Mouse (Mus musculus) hindbrain, embryonic 12.5 days (tissue): Measurements from ENCODE around the gene Elmo1. TPM values are rescaled to one million over a fixed set of nuclear protein-coding genes. Genes with fewer than 3 reads are reported as not detected.
A peak's percentile ranks its signal among the peaks of the same experiment; 100 is the strongest.

Experiments
- ATAC-seq: fragments of 200-750 bp; cut with Nextera tagmentation; 2 replicates; pipeline ENCODE4 v1.8.0; 2017; ENCODE audit warnings: moderate TSS enrichment; ENCODE audit not compliant: low FRiP score
- H3K27ac ChIP-seq: fragments of 300-500 bp; sonication (generic); 2 replicates; pipeline ENCODE4 v1.5.1; 2016; ENCODE audit warnings: mild to moderate bottlenecking
- H3K27me3 ChIP-seq: fragments of 300-500 bp; sonication (generic); 2 replicates; pipeline ENCODE4 v1.6.1; 2016; ENCODE audit warnings: mild to moderate bottlenecking
- H3K36me3 ChIP-seq: fragments of 300-500 bp; sonication (generic); 2 replicates; pipeline ENCODE4 v1.6.1; 2016; ENCODE audit warnings: mild to moderate bottlenecking
- H3K4me1 ChIP-seq: fragments of 300-500 bp; sonication (generic); 2 replicates; pipeline ENCODE4 v1.6.1; 2016
- H3K4me2 ChIP-seq: fragments of 300-500 bp; sonication (generic); replicated peaks from 2 replicates; pipeline ENCODE4 v1.6.1; 2016; ENCODE audit warnings: mild to moderate bottlenecking
- H3K4me3 ChIP-seq: fragments of 300-500 bp; sonication (generic); 2 replicates; pipeline ENCODE4 v1.5.1; 2016; ENCODE audit warnings: mild to moderate bottlenecking
- H3K9ac ChIP-seq: fragments of 300-500 bp; sonication (generic); 2 replicates; pipeline ENCODE4 v1.6.1; 2016; ENCODE audit warnings: mild to moderate bottlenecking, moderate library complexity
- H3K9me3 ChIP-seq: fragments of 300-500 bp; sonication (generic); replicated peaks from 2 replicates; pipeline ENCODE4 v1.6.1; 2016; ENCODE audit warnings: mild to moderate bottlenecking
- WGBS: fragments of 180-500 bp; shearing (Covaris S2); methylation state at CpG from one replicate; pipeline ENCODE4 v1.1.7; 2016; 5-methylcytosine and 5-hydroxymethylcytosine counted together
- polyA plus RNA-seq: library from polyadenylated mRNA; unstranded; fragments of >200 nt; fragmentation: Nextera tagmentation; extraction: Ambion mirVana; gene quantifications from 2 replicates; pipeline ENCODE4 v1.2.1, GENCODE M21; 2016

Gene Elmo1
- polyA plus RNA-seq, 1 experiment from 2014 or later: 28.9 TPM

DNA sequence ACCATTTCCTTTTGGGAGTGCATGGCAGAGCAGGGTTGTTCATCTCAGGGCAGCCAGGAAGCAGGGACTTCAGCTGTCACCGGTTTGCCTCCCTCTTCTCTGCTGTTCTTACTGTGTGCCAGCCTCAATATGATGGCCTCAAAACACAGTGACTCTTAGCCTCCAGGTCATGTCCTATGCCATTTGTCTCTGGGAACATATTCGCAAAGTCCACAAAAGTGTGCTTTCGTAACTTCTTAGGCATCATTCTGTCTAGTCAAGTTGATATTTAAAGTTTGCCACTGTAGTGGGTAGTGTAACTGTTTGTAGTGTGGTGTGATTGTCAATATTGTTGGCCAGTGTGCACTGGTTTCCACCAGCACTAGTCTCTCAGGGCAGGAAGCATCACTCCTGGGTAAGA lies 40.3 kb downstream of the Elmo1 start:
- Histone ChIP-seq H3K36me3 (no peaks in the 10 kb centered on the region), H3K27me3 (no peaks in the 10 kb centered on the region), H3K27ac (no peak overlapping the region), H3K4me3 (no peak overlapping the region), H3K4me1 (peaks cover 10% of the 10 kb centered on the region; the same call in 1 of the 2 replicates), H3K4me2 (no peak overlapping the region), H3K9ac (no peak overlapping the region), H3K9me3 (no peaks in the 10 kb centered on the region)
- WGBS: 86% methylated on average over 3 of the region's 3 CpGs
- no peak for ATAC-seq

GRCm38 (mm10) chr13:20131322-20131997 lies 41.1 kb downstream of the Elmo1 start:
- ATAC-seq: no peak
- Histone ChIP-seq H3K36me3 (no peaks in the 10 kb centered on the region), H3K9ac (no peak overlapping the region), H3K27me3 (no peaks in the 10 kb centered on the region), H3K4me2 (no peak overlapping the region), H3K4me1 (peaks cover 10% of the 10 kb centered on the region; the same call in 1 of the 2 replicates), H3K27ac (no peak overlapping the region), H3K9me3 (no peaks in the 10 kb centered on the region), H3K4me3 (no peak overlapping the region)
- 89% methylated on average over 5 of the region's 5 CpGs for WGBS

DNA sequence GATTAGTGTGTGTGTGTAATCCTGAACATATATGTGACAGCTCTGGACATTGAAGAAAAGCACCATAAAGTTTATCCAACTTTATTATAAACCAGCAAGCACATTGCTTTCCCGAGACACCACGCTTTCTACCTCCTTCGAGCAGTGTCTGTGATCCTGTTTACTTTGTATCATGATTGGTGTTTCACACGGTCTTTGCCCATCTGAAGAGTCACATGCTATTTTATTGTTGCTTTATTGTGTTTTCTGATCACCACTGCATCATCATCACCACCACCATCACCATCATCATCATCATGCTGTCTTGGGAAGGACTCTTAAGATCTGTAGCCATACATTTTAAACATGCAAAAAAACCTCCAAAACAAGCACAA lies 41.6 kb downstream of the Elmo1 start:
- H3K4me3 ChIP-seq: no peak overlapping the region
- H3K4me2 ChIP-seq: no peak overlapping the region
- H3K27me3 ChIP-seq: no peaks in the 10 kb centered on the region
- H3K4me1 ChIP-seq: peaks cover 10% of the 10 kb centered on the region; the same call in 1 of the 2 replicates
- no peaks in the 10 kb centered on the region for H3K36me3 ChIP-seq
- no peaks in the 10 kb centered on the region for H3K9me3 ChIP-seq
- H3K9ac ChIP-seq: no peak overlapping the region
- H3K27ac ChIP-seq: no peak overlapping the region
- WGBS: 89% methylated on average over 4 of the region's 4 CpGs
- ATAC-seq: no peak

- Histone ChIP-seq H3K4me1 (peaks cover 10% of the 10 kb centered on the region; the same call in 1 of the 2 replicates), H3K9me3 (no peaks in the 10 kb centered on the region), H3K4me3 (no peak overlapping the region), H3K36me3 (no peaks in the 10 kb centered on the region), H3K9ac (no peak overlapping the region), H3K4me2 (no peak overlapping the region), H3K27me3 (no peaks in the 10 kb centered on the region), H3K27ac (no peak overlapping the region)
- 39% methylated on average over 6 of the region's 6 CpGs for WGBS
- 0 out of 2 replicates have a peak, but pooled peaks have one; percentile 60 for ATAC-seq
Observed at GRCm38 (mm10) chr13:20133602-20134394, 43.4 kb downstream of the Elmo1 start.

DNA sequence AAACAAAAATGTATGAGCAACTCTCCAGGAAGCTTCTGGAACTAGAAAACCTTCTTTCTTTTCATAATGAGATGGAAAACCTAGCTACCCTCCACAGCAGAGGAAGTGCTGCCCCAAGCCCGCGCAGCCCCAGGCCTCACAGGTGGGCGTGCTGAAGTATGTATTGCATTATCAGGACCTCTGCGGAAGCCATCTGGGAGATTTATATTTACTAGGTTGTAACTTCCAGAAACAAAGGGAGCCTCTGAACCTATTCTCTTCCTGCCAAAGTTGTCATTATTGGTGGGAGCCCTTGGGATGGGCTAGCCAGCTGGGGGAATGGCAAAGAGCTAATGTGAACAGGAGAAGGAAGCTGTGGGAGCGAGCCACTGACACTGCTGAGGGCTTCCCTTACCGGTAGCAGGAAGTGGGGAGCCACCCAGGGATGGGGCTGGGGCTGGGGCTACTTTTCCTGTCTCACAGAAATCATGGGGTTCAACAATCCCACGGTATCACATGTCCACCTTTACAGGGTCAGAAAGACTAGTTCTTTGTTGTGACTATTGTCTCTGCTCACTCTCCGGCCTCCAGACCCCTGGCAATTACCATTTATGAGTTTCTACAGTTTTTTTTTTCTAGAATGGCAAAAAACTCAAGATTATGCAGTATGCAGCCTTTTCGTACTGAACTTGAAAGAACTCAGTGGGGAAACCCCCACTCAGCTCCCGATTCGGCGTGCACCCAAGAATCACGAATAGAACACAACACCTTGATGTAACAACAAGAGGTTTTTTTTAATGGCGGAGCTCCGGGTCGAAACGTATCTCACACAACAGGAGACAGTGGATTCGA lies 44.2 kb downstream of the Elmo1 start:
- H3K36me3 ChIP-seq: no peaks in the 10 kb centered on the region
- 83% methylated on average over 18 of the region's 18 CpGs for WGBS
- H3K4me3 ChIP-seq: no peak overlapping the region
- no peak overlapping the region for H3K27ac ChIP-seq
- no peak overlapping the region for H3K4me2 ChIP-seq
- H3K9ac ChIP-seq: no peak overlapping the region
- no peaks in the 10 kb centered on the region for H3K27me3 ChIP-seq
- no peak for ATAC-seq
- no peaks in the 10 kb centered on the region for H3K9me3 ChIP-seq
- peaks cover 10% of the 10 kb centered on the region; the same call in 1 of the 2 replicates for H3K4me1 ChIP-seq

GRCm38 (mm10) chr13:20136753-20137152 lies 46.4 kb downstream of the Elmo1 start:
- Histone ChIP-seq H3K9ac (no peak overlapping the region), H3K27me3 (no peaks in the 10 kb centered on the region), H3K4me1 (peaks cover 10% of the 10 kb centered on the region; the same call in 1 of the 2 replicates), H3K27ac (no peak overlapping the region), H3K4me3 (no peak overlapping the region), H3K4me2 (no peak overlapping the region), H3K9me3 (no peaks in the 10 kb centered on the region), H3K36me3 (no peaks in the 10 kb centered on the region)
- ATAC-seq: no peak

DNA sequence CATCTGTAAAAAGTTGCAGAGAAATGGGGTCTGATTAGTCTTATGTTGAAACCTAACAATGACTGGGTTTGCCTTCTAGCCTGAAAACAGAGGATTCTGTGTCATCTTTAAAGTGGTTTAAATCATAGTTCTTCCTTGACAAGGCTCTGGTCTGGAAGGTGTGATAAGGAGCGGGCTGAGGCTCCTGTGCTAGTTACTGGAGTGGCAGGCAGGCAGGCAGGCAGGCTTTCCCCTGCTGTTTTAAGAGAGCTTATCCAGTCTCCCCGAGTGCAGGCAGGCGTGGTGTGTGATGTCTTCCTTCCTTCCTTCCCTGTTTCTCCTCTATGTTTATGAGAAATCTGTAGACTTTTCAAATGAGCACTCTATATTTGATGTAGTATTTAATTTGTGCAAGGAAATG lies 48.1 kb downstream of the Elmo1 start:
- H3K27me3 ChIP-seq: no peaks in the 10 kb centered on the region
- no peak overlapping the region for H3K4me2 ChIP-seq
- no peak overlapping the region for H3K4me3 ChIP-seq
- no peaks in the 10 kb centered on the region for H3K9me3 ChIP-seq
- ATAC-seq: no peak
- 44% methylated on average over 3 of the region's 3 CpGs for WGBS
- H3K9ac ChIP-seq: no peak overlapping the region
- H3K36me3 ChIP-seq: no peaks in the 10 kb centered on the region
- peaks cover 13% of the 10 kb centered on the region for H3K4me1 ChIP-seq
- no peak overlapping the region for H3K27ac ChIP-seq

- WGBS: 66% methylated on average over 6 of the region's 6 CpGs
- Histone ChIP-seq H3K4me1 (peaks cover 7% of the 10 kb centered on the region), H3K4me3 (no peak overlapping the region), H3K9ac (no peak overlapping the region), H3K27me3 (no peaks in the 10 kb centered on the region), H3K27ac (no peak overlapping the region), H3K9me3 (no peaks in the 10 kb centered on the region), H3K36me3 (no peaks in the 10 kb centered on the region), H3K4me2 (no peak overlapping the region)
- ATAC-seq: no peak
Observed at GRCm38 (mm10) chr13:20139060-20139459, 48.7 kb downstream of the Elmo1 start.

GRCm38 (mm10) chr13:20139825-20140665 lies 49.6 kb downstream of the Elmo1 start:
- WGBS: 80% methylated on average over 4 of the region's 4 CpGs
- Histone ChIP-seq H3K36me3 (no peaks in the 10 kb centered on the region), H3K9ac (no peak overlapping the region), H3K4me3 (no peak overlapping the region), H3K9me3 (no peaks in the 10 kb centered on the region), H3K4me2 (no peak overlapping the region), H3K27ac (no peak overlapping the region), H3K27me3 (no peaks in the 10 kb centered on the region), H3K4me1 (peaks cover 3% of the 10 kb centered on the region)
- no peak for ATAC-seq

DNA sequence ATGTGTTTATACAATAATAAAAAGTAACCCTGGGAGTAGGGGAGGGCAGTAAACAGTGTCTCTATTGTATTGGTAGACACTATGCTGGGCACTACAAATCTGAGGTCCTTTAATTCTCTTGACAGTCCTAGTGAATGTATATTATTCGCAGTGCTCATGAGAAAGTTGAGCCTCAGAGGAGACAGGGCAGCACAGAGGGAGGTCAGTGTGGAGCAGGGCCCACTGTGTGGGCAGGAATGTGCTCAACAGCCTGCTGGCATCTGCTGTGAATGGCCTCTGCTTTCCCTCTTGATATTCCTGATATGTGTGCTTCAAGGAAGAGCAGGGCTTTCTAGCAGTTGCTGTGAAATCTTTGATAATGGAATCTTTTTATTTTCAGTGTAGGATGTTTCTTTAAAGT lies 52.2 kb downstream of the Elmo1 start:
- ATAC-seq: no peak
- peaks cover 3% of the 10 kb centered on the region for H3K4me1 ChIP-seq
- H3K27me3 ChIP-seq: no peaks in the 10 kb centered on the region
- H3K9ac ChIP-seq: no peak overlapping the region
- no peaks in the 10 kb centered on the region for H3K9me3 ChIP-seq
- H3K36me3 ChIP-seq: no peaks in the 10 kb centered on the region
- WGBS: 12% methylated on average over 1 of the region's 1 CpGs
- no peak overlapping the region for H3K4me3 ChIP-seq
- H3K4me2 ChIP-seq: no peak overlapping the region
- no peak overlapping the region for H3K27ac ChIP-seq

GRCm38 (mm10) chr13:20146848-20147247 lies 56.5 kb downstream of the Elmo1 start:
- no peaks in the 10 kb centered on the region for H3K36me3 ChIP-seq
- H3K4me2 ChIP-seq: no peak overlapping the region
- H3K9ac ChIP-seq: no peak overlapping the region
- ATAC-seq: no peak
- WGBS: 92% methylated on average over 4 of the region's 4 CpGs
- no peak overlapping the region for H3K4me3 ChIP-seq
- no peak overlapping the region for H3K27ac ChIP-seq
- no peaks in the 10 kb centered on the region for H3K9me3 ChIP-seq
- H3K27me3 ChIP-seq: no peaks in the 10 kb centered on the region
- H3K4me1 ChIP-seq: peaks cover 3% of the 10 kb centered on the region
